Mouse (Mus musculus): ENCODE data around the gene Car9.

- TF ChIP-seq CTCF (IDR thresholded peaks at IDR 0.05; ENCODE audit: low read depth, low read length) (no peak), POLR2A (IDR thresholded peaks at IDR 0.05; ENCODE audit: extremely low read depth, insufficient read depth, low read length) (peak; percentile 75)
Measured at GRCm38 (mm10) chr4:43493186-43493845, 13.4 kb upstream of the Car9 start.
